Mouse (Mus musculus) E14TG2a.4 (cell line): Measurements from ENCODE around the gene Brd9.

Source experiments
- CTCF ChIP-seq: conservative IDR thresholded peaks from 2 replicates; pipeline ENCODE4 v1.5.1; 2014; ENCODE audit warnings: low read length
- NANOG ChIP-seq: IDR thresholded peaks from 2 replicates; pipeline ENCODE4 v1.6.1; 2014; ENCODE audit warnings: borderline replicate concordance, low read length, mixed read lengths
- POU5F1 ChIP-seq: IDR thresholded peaks from 2 replicates; pipeline ENCODE4 v1.6.1; 2014; ENCODE audit warnings: low read length, borderline replicate concordance

GRCm38 (mm10) chr13:73932201-73932600, 5.4 kb upstream of the Brd9 start:
- TF ChIP-seq CTCF (no peak), NANOG (no peak), POU5F1 (no peak)
